Mouse (Mus musculus): ENCODE results near the gene Cit.

DNA sequence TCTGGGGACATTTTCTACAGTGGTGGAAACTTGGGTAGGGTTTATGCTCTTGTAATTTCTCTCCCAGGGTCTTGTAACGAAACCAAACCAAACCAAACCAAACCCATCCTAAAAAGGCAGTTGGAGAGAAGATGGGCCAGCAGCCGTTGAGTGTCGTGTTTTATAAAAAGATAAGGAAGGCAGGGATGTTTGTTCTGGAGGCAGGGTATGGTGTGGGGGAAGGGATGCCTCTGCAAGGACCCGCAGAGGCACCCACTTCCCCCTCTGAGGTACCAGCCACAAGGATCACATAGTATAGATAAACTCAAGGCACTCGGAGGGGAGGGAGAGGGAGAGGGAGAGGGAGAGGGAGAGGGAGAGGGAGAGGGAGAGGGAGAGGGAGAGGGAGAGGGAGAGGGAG is 4.6 kb upstream of the Cit start:
- TF ChIP-seq CTCF (IDR thresholded peaks at IDR 0.05; ENCODE audit: borderline replicate concordance, insufficient read depth, low read depth, low read length): no peak
- TF ChIP-seq POLR2A (IDR thresholded peaks at IDR 0.05; ENCODE audit: borderline replicate concordance, insufficient read depth, low read length): no peak
